Mouse (Mus musculus) kidney, embryonic 16.5 days (tissue): Measurements from ENCODE around the gene Rab9b. TPM values are rescaled to one million over a fixed set of nuclear protein-coding genes. Genes with fewer than 3 reads are reported as not detected.

Source experiments
- polyA plus RNA-seq: library from polyadenylated mRNA; unstranded; fragments of >200 nt; fragmentation: Nextera tagmentation; extraction: Ambion mirVana; gene quantifications from 2 replicates; pipeline ENCODE4 v1.2.1, GENCODE M21; 2015

The Rab9b gene
- polyA plus RNA-seq, 1 experiment from 2014 or later, result 0.15 TPM

Other genes starting within 250 kb of the Rab9b start
- gene Tceal1, start 160.8 kb downstream of the Rab9b start, polyA plus RNA-seq, result 9.7 and 10.9 TPM in 2 replicates
- gene Morf4l2, start 125.1 kb downstream of the Rab9b start, polyA plus RNA-seq, result 557 and 569 TPM in 2 replicates
- not detected in 2 replicates for gene Glra4, start 88.6 kb downstream of the Rab9b start, polyA plus RNA-seq
- 3.8 and 5.0 TPM in 2 replicates for gene Plp1, start 46.1 kb downstream of the Rab9b start, polyA plus RNA-seq
- gene H2bfm, start 58.6 kb upstream of the Rab9b start, polyA plus RNA-seq, result not detected in 2 replicates
- gene Tmsb15b2, start 106.7 kb upstream of the Rab9b start, polyA plus RNA-seq, result 28.5 and 33.2 TPM in 2 replicates
- gene Tmsb15l, start 108.1 kb upstream of the Rab9b start, polyA plus RNA-seq, result 4.7 and 6.6 TPM in 2 replicates
- gene Tmsb15b1, start 108.1 kb upstream of the Rab9b start, polyA plus RNA-seq, result 21.3 and 23.7 TPM in 2 replicates
- gene Zcchc18, start 124.4 kb upstream of the Rab9b start, polyA plus RNA-seq, result 26.1 and 30.8 TPM in 2 replicates
- 11.3 and 12.9 TPM in 2 replicates for gene Slc25a53, start 169.5 kb upstream of the Rab9b start, polyA plus RNA-seq
- 11.0 and 12.8 TPM in 2 replicates for gene Fam199x, start 180.8 kb upstream of the Rab9b start, polyA plus RNA-seq